8 mouse cellular contexts compared by ENCODE assay signal in the genomic region with DNA sequence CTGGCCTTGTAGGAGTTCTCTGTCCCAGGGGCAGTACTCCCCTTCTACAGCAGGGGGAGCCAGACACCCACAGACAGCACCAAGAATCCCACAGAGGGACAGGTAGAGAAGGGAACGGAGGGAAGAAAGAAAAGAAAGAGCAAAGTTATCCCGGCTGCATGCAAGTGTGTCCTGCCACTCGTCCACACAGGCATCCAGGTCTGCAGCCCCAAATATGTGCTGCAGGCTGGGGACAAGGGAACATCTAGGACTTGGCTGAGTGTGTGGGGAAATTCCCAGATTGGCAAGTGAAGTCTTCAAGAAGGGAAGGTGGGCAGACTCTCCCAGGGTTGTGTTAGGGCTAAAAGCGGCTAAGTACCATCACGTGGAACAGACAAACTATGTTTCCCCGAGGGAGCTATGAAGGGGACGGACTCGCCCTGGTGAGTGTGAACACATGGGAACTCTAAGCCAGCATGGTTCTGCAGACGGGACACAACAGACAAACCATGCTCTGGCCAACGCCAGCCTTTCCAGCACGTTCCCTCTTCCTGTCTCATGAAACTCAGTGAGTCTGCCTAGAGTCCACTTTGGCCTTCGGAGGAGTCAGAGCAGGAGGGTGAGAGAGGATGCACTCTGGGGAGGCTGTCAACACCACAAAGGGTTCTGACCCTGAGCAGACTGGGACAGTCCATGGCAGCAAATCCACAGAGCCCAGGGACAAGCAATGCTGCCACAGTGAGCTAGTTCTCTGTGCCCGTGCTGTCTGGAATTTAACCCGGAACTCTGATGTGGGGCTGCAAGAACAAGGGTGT. TPM values are rescaled to one million over a fixed set of nuclear protein-coding genes. Genes with fewer than 3 reads are reported as not detected.
DNase-seq lines count a peak whose midpoint lies in the region; ATAC-seq and TF ChIP-seq lines count a peak whose summit lies in the region.

No protein-coding gene starts in this region.

- intact Hi-C loops in gastrocnemius, postnatal 14 days (cut with DNase I; ENCODE audit: low total_unique reads): loop anchor here (2.0 to 5.0 kb wide), 2 partner anchors 160 to 205 kb away; partner anchors contain the start of gene Mical3
- intact Hi-C loops in left cerebral cortex, adult 2 months (cut with DNase I): loop anchor here (2.0 to 5.0 kb wide), 3 partner anchors 40 to 207 kb away; partner anchors contain the start of gene Mical3

- DNase-seq in cerebellum, postnatal 4 days (ENCODE audit: low spot score in 2 of 2): peak; percentile 65 to 83
- peak; percentile 69 for DNase-seq in gastrocnemius, postnatal 14 days
- DNase-seq in induced T-regulatory cell, adult 2 months (ENCODE audit: low read depth): peak; percentile 87
- peak; percentile 83 to 91 for DNase-seq in left cerebral cortex, adult 2 months (ENCODE audit: extremely low spot score in 1 of 2, low spot score in 2 of 2)
- DNase-seq in right cerebral cortex, postnatal 10 days (ENCODE audit: low spot score in 2 of 2): peak; percentile 80 to 86
- peak; percentile 79 for DNase-seq in urinary bladder, postnatal 14 days (ENCODE audit: low spot score)

- TF ChIP-seq CTCF in left cerebral cortex, adult 2 months (IDR thresholded peaks at IDR 0.05): peak; percentile 100

- peak; percentile 77 for ATAC-seq in activated CD4-positive, CD25-positive, alpha-beta regulatory T cell, adult 4 months
- ATAC-seq in megakaryocyte, adult 5-6 weeks (ENCODE audit: poor library complexity, severe bottlenecking): peak; percentile 98

- H3K27ac ChIP-seq in left cerebral cortex, adult 2 months: no peak overlapping the region

- no peak overlapping the region for H3K4me3 ChIP-seq in left cerebral cortex, adult 2 months

RNA-seq across cellular contexts. Expression of gene Bid, which starts 55.3 kb away (rescaled TPM):
- 10 to 100 TPM; 43.2 to 44.9 TPM for polyA plus RNA-seq in activated CD4-positive, CD25-positive, alpha-beta regulatory T cell, adult 4 months (2017; shearing (Covaris generic))
- total RNA-seq in gastrocnemius, postnatal 14 days (2021): 1 to 10 TPM; 1.8 to 2.3 TPM
- 1 to 10 TPM; 9.0 to 9.8 TPM for total RNA-seq in left cerebral cortex, adult 2 months (2021)
- 74.3 and 89.0 TPM in 2 replicates for total RNA-seq in megakaryocyte, adult 5-6 weeks (2015)
- 48.1 and 51.6 TPM in 2 replicates for total RNA-seq in megakaryocyte, adult 5-6 weeks (2017)

Comparison
In these comparisons a context has a peak if more than half of its experiments do, and no peak if none do; other contexts are left out.
1. RNA of gene Bid, which starts 55.3 kb away (total RNA-seq): 48.1 to 89.0 TPM in megakaryocyte, adult 5-6 weeks; 9.0 to 9.8 TPM in left cerebral cortex, adult 2 months and 1.8 to 2.3 TPM in gastrocnemius, postnatal 14 days; every median in the first group is over 4 times any median in the second.
2. Peak in every context shown above with its lines, with median percentiles within 50 percentile points of each other: DNase-seq.